Mouse (Mus musculus): ENCODE measurements around the gene Sae1. TPM values are rescaled to one million over a fixed set of nuclear protein-coding genes. Genes with fewer than 3 reads are reported as not detected.

Gene Sae1
- polyA plus RNA-seq, 1 experiment: 59.3 TPM

GRCm38 (mm10) chr7:16417141-16417771 lies 29.6 kb upstream of the Sae1 start:
- no peak overlapping the region for H3K27ac ChIP-seq (ENCODE audit: insufficient read depth, low read depth, low read length)
- H3K4me3 ChIP-seq (ENCODE audit: insufficient read depth, low read length): no peak overlapping the region
- peaks cover 5% of the 10 kb centered on the region for H3K4me1 ChIP-seq (ENCODE audit: control insufficient read depth, insufficient read depth, low read length)
- no peak for TF ChIP-seq POLR2A (IDR thresholded peaks at IDR 0.05; ENCODE audit: borderline replicate concordance, low read depth, low read length)
- no peak for TF ChIP-seq CTCF (IDR thresholded peaks at IDR 0.05; ENCODE audit: low read depth, low read length)

DNA sequence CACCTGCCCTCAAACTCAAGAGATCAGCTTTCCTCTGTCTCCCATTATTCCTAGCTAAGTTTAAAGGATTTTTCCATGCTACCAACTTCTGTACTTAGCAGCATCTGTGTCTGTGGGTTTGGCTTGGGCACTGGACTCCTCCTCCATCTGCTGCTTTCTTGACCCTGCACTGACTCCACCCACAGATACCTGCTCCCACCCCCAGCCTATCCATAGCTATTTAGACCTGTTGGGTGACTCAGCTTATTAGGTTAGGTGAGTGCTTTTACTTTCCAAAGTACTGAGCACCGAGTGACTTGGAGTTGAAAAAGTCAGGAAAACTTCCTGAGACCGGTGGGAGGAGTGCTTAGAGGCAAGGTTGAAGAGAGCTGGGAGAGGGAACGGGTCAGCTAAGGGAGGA lies 27.8 kb upstream of the Sae1 start:
- H3K27ac ChIP-seq (ENCODE audit: insufficient read depth, low read depth, low read length): no peak overlapping the region
- H3K4me3 ChIP-seq (ENCODE audit: insufficient read depth, low read length): no peak overlapping the region
- TF ChIP-seq POLR2A (IDR thresholded peaks at IDR 0.05; ENCODE audit: borderline replicate concordance, low read depth, low read length) (no peak), CTCF (IDR thresholded peaks at IDR 0.05; ENCODE audit: low read depth, low read length) (no peak)
- H3K4me1 ChIP-seq (ENCODE audit: control insufficient read depth, insufficient read depth, low read length): peaks cover 16% of the 10 kb centered on the region

DNA sequence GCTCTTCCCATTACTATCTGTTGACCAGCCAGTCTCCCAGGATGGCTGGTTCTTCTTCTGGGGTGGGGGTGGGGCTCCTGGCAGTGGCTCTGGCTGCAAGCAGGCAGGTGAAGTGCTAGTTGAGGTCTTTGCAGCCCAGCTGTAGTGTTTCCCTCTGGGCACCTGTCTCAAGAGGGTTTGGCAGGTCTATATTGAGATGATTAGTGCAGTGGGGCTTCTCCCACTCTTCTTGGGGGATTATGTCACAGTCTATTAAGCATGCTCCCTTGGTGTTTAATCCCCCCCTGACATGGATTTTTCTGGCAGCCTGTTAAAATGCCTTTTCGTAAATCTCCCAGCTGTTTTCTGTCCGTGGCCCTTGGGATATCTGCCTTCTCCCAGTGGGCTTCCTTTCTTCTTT lies 25.3 kb upstream of the Sae1 start:
- Histone ChIP-seq H3K4me1 (ENCODE audit: control insufficient read depth, insufficient read depth, low read length) (peaks cover 16% of the 10 kb centered on the region), H3K27ac (ENCODE audit: insufficient read depth, low read depth, low read length) (no peak overlapping the region), H3K4me3 (ENCODE audit: insufficient read depth, low read length) (no peak overlapping the region)
- TF ChIP-seq POLR2A (IDR thresholded peaks at IDR 0.05; ENCODE audit: borderline replicate concordance, low read depth, low read length) (no peak), CTCF (IDR thresholded peaks at IDR 0.05; ENCODE audit: low read depth, low read length) (no peak)

DNA sequence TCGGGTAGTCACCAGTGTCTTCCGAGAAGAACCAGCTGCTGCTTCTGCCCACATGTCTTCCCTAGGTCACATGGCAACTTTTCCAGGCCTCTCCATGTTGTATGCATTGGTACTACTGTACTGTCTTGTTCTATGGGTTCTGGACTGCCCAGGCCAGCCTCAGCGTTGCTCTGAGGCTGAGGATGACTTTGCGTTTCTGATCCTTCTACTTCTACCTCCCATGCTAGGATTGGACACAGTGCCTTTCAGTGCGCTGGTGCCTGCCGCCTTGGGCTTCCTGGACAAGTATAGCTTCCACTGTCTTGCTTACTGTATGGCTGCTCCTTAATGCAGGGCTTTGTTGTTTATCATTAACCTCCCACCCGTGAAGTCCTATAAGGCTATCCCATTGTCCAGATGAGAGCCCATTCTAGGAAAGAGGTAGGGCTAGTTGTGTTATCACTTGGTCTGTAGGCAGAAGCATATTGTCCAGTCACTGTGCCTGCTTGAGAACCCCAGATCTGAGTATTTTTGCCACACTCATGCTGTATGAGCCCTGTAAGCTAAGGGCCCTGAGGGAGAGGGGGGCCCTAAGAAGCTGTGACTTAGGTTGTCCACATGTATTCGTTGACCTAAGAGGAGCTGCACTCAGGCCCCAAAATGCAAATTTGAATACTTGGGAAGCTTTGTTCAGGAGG lies 24.8 kb upstream of the Sae1 start:
- no peak for TF ChIP-seq POLR2A (IDR thresholded peaks at IDR 0.05; ENCODE audit: borderline replicate concordance, low read depth, low read length)
- peaks cover 16% of the 10 kb centered on the region for H3K4me1 ChIP-seq (ENCODE audit: control insufficient read depth, insufficient read depth, low read length)
- H3K27ac ChIP-seq (ENCODE audit: insufficient read depth, low read depth, low read length): no peak overlapping the region
- no peak overlapping the region for H3K4me3 ChIP-seq (ENCODE audit: insufficient read depth, low read length)

DNA sequence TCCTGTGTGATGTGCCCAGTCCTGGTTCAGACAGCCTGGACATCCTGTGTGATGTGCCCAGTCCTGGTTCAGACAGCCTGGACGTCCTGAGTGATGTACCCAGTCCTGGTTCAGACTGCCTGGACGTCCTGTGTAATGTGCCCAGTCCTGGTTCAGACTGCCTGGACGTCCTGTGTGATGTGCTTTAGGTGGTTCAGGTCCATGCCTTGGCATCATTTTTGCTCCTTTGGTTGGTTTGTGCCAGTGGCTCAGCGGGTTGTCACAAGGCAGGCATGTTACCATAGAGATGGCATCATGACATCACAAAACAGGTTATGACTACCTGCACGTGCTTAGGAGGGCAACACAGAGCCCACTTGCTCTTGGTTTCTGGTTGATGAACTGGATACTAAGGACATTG lies 23.5 kb upstream of the Sae1 start:
- H3K4me1 ChIP-seq (ENCODE audit: control insufficient read depth, insufficient read depth, low read length): peaks cover 23% of the 10 kb centered on the region
- no peak overlapping the region for H3K27ac ChIP-seq (ENCODE audit: insufficient read depth, low read depth, low read length)
- TF ChIP-seq POLR2A (IDR thresholded peaks at IDR 0.05; ENCODE audit: borderline replicate concordance, low read depth, low read length) (no peak), CTCF (IDR thresholded peaks at IDR 0.05; ENCODE audit: low read depth, low read length) (no peak)

GRCm38 (mm10) chr7:16406978-16407377 lies 19.4 kb upstream of the Sae1 start:
- H3K4me1 ChIP-seq (ENCODE audit: control insufficient read depth, insufficient read depth, low read length): peaks cover 38% of the 10 kb centered on the region
- TF ChIP-seq POLR2A (IDR thresholded peaks at IDR 0.05; ENCODE audit: borderline replicate concordance, low read depth, low read length) (no peak), CTCF (IDR thresholded peaks at IDR 0.05; ENCODE audit: low read depth, low read length) (no peak)
- no peak overlapping the region for H3K4me3 ChIP-seq (ENCODE audit: insufficient read depth, low read length)
- no peak overlapping the region for H3K27ac ChIP-seq (ENCODE audit: insufficient read depth, low read depth, low read length)

More for the DNA sequence above, 23.5 kb upstream of the Sae1 start:
- no peak overlapping the region for H3K4me3 ChIP-seq (ENCODE audit: insufficient read depth, low read length)

- Histone ChIP-seq H3K27ac (ENCODE audit: insufficient read depth, low read depth, low read length) (peak overlapping the region; percentile 93), H3K4me3 (ENCODE audit: insufficient read depth, low read length) (peak overlapping the region; percentile 30), H3K4me1 (ENCODE audit: control insufficient read depth, insufficient read depth, low read length) (peaks cover 29% of the 10 kb centered on the region)
- TF ChIP-seq CTCF (IDR thresholded peaks at IDR 0.05; ENCODE audit: low read depth, low read length) (no peak), POLR2A (IDR thresholded peaks at IDR 0.05; ENCODE audit: borderline replicate concordance, low read depth, low read length) (no peak)
Measured at GRCm38 (mm10) chr7:16405516-16406351, 18.1 kb upstream of the Sae1 start.

DNA sequence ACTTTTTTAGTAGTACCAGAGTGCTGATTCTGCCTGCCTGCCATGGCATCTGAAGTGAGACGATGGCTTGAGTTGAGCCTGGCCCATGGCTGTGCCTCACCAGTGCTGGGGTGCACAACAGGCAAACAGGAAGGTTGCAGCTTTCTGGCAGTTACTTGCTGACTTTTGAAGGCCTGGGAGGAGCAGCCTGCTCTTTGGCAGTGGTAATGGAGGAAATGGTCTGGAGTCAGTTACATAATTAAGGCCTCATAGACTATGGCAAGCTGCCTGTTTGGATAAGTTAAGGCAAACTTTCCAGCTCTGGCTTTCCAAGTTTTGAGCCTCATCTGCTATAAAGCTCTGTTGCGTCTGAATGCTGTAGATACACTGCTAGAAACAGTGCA lies 17.5 kb upstream of the Sae1 start:
- H3K27ac ChIP-seq (ENCODE audit: insufficient read depth, low read depth, low read length): peak overlapping the region; percentile 93
- peaks cover 29% of the 10 kb centered on the region for H3K4me1 ChIP-seq (ENCODE audit: control insufficient read depth, insufficient read depth, low read length)
- TF ChIP-seq POLR2A (IDR thresholded peaks at IDR 0.05; ENCODE audit: borderline replicate concordance, low read depth, low read length) (no peak), CTCF (IDR thresholded peaks at IDR 0.05; ENCODE audit: low read depth, low read length) (no peak)
- no peak overlapping the region for H3K4me3 ChIP-seq (ENCODE audit: insufficient read depth, low read length)

GRCm38 (mm10) chr7:16404315-16405072 lies 16.9 kb upstream of the Sae1 start:
- H3K27ac ChIP-seq (ENCODE audit: insufficient read depth, low read depth, low read length): peak overlapping the region; percentile 93
- peaks cover 29% of the 10 kb centered on the region for H3K4me1 ChIP-seq (ENCODE audit: control insufficient read depth, insufficient read depth, low read length)
- H3K4me3 ChIP-seq (ENCODE audit: insufficient read depth, low read length): no peak overlapping the region; the same call in 1 of the 2 replicates
- TF ChIP-seq CTCF (IDR thresholded peaks at IDR 0.05; ENCODE audit: low read depth, low read length): no peak
- TF ChIP-seq POLR2A (IDR thresholded peaks at IDR 0.05; ENCODE audit: borderline replicate concordance, low read depth, low read length): no peak
